Mouse (Mus musculus): Measurements from ENCODE around the gene Cln6. TPM values are rescaled to one million over a fixed set of nuclear protein-coding genes. Genes with fewer than 3 reads are reported as not detected.
"Not testable (repeated sequence)": the region's sequence is repeated elsewhere in the genome, so short reads cannot be mapped to it uniquely, and the experiment has no call there.

Cln6 gene
- polyA plus RNA-seq, 1 experiment from 2014 or later: 19.1 TPM

GRCm38 (mm10) chr9:62860866-62861265, 22.3 kb downstream of the Cln6 start:
- Histone ChIP-seq H3K9me3 (ENCODE audit: low read length) (no peaks in the 10 kb centered on the region), H3K9ac (replicated peaks; ENCODE audit: low read depth) (no peak overlapping the region), H3K4me1 (ENCODE audit: insufficient read depth, low read depth, low read length) (peaks cover 14% of the 10 kb centered on the region; the same call in 1 of the 2 replicates), H3K4me3 (ENCODE audit: low read depth, low read length) (no peak overlapping the region), H3K27me3 (replicated peaks; ENCODE audit: insufficient read depth, low read length) (no peaks in the 10 kb centered on the region), H3K27ac (ENCODE audit: low read length) (no peak overlapping the region), H3K4me2 (replicated peaks; ENCODE audit: low read depth, low read length) (no peak overlapping the region), H3K36me3 (ENCODE audit: insufficient read depth, low read length) (no peaks in the 10 kb centered on the region)
- ATAC-seq (no peak), DNase-seq (ENCODE audit: low spot score) (no peak)
- WGBS: 74% methylated on average over 4 of the region's 4 CpGs
- TF ChIP-seq CTCF (IDR thresholded peaks at IDR 0.05): no peak
- no peak for TF ChIP-seq EP300 (IDR thresholded peaks at IDR 0.05)

- H3K4me1 ChIP-seq (ENCODE audit: insufficient read depth, low read depth, low read length); H3K27me3 ChIP-seq (replicated peaks; ENCODE audit: insufficient read depth, low read length); H3K4me2 ChIP-seq (replicated peaks; ENCODE audit: low read depth, low read length); H3K4me3 ChIP-seq (ENCODE audit: low read depth, low read length); DNase-seq (ENCODE audit: low spot score); H3K9ac ChIP-seq (replicated peaks; ENCODE audit: low read depth); H3K9me3 ChIP-seq (ENCODE audit: low read length); H3K27ac ChIP-seq (ENCODE audit: low read length); ATAC-seq; H3K36me3 ChIP-seq (ENCODE audit: insufficient read depth, low read length): not testable (repeated sequence)
- 81% methylated on average over 4 of the region's 4 CpGs for WGBS
Observed at GRCm38 (mm10) chr9:62869236-62869635, 30.7 kb downstream of the Cln6 start.

- no peak overlapping the region for H3K4me2 ChIP-seq (replicated peaks; ENCODE audit: low read depth, low read length)
- TF ChIP-seq EP300 (IDR thresholded peaks at IDR 0.05) (no peak), CTCF (IDR thresholded peaks at IDR 0.05) (no peak)
- ATAC-seq (no peak), DNase-seq (ENCODE audit: low spot score) (no peak)
- no peak overlapping the region for H3K4me3 ChIP-seq (ENCODE audit: low read depth, low read length)
- no peaks in the 10 kb centered on the region for H3K27me3 ChIP-seq (replicated peaks; ENCODE audit: insufficient read depth, low read length)
- no peaks in the 10 kb centered on the region for H3K4me1 ChIP-seq (ENCODE audit: insufficient read depth, low read depth, low read length)
- H3K27ac ChIP-seq (ENCODE audit: low read length): no peak overlapping the region
- no peaks in the 10 kb centered on the region for H3K36me3 ChIP-seq (ENCODE audit: insufficient read depth, low read length)
- H3K9ac ChIP-seq (replicated peaks; ENCODE audit: low read depth): no peak overlapping the region
- H3K9me3 ChIP-seq (ENCODE audit: low read length): no peaks in the 10 kb centered on the region
Observed at GRCm38 (mm10) chr9:62870728-62871127, 32.1 kb downstream of the Cln6 start.

- no peak for ATAC-seq
- no peak for DNase-seq (ENCODE audit: low spot score)
- no peak for TF ChIP-seq CTCF (IDR thresholded peaks at IDR 0.05)
- TF ChIP-seq EP300 (IDR thresholded peaks at IDR 0.05): no peak
- Histone ChIP-seq H3K9me3 (ENCODE audit: low read length) (no peaks in the 10 kb centered on the region), H3K36me3 (ENCODE audit: insufficient read depth, low read length) (peaks cover 6% of the 10 kb centered on the region; the same call in 1 of the 2 replicates), H3K27ac (ENCODE audit: low read length) (no peak overlapping the region), H3K4me1 (ENCODE audit: insufficient read depth, low read depth, low read length) (no peaks in the 10 kb centered on the region), H3K27me3 (replicated peaks; ENCODE audit: insufficient read depth, low read length) (no peaks in the 10 kb centered on the region), H3K4me2 (replicated peaks; ENCODE audit: low read depth, low read length) (no peak overlapping the region), H3K9ac (replicated peaks; ENCODE audit: low read depth) (no peak overlapping the region), H3K4me3 (ENCODE audit: low read depth, low read length) (no peak overlapping the region)
- 71% methylated on average over 7 of the region's 7 CpGs for WGBS
Observed at GRCm38 (mm10) chr9:62876966-62877616, 38.5 kb downstream of the Cln6 start.

- H3K4me1 ChIP-seq (ENCODE audit: insufficient read depth, low read depth, low read length): no peaks in the 10 kb centered on the region
- H3K9ac ChIP-seq (replicated peaks; ENCODE audit: low read depth): no peak overlapping the region
- no peaks in the 10 kb centered on the region for H3K9me3 ChIP-seq (ENCODE audit: low read length)
- TF ChIP-seq CTCF (IDR thresholded peaks at IDR 0.05) (no peak), EP300 (IDR thresholded peaks at IDR 0.05) (no peak)
- DNase-seq (ENCODE audit: low spot score) (peak; percentile 32), ATAC-seq (peak; percentile 57; the same call in 1 of the 2 replicates)
- H3K27me3 ChIP-seq (replicated peaks; ENCODE audit: insufficient read depth, low read length): no peaks in the 10 kb centered on the region
- no peak overlapping the region for H3K27ac ChIP-seq (ENCODE audit: low read length)
- no peak overlapping the region for H3K4me2 ChIP-seq (replicated peaks; ENCODE audit: low read depth, low read length)
- H3K4me3 ChIP-seq (ENCODE audit: low read depth, low read length): no peak overlapping the region
- peaks cover 6% of the 10 kb centered on the region for H3K36me3 ChIP-seq (ENCODE audit: insufficient read depth, low read length)
- 72% methylated on average over 2 of the region's 2 CpGs for WGBS
Observed at GRCm38 (mm10) chr9:62877825-62878224, 39.2 kb downstream of the Cln6 start.

- Histone ChIP-seq H3K27me3 (replicated peaks; ENCODE audit: insufficient read depth, low read length) (no peaks in the 10 kb centered on the region), H3K36me3 (ENCODE audit: insufficient read depth, low read length) (peaks cover 27% of the 10 kb centered on the region), H3K4me1 (ENCODE audit: insufficient read depth, low read depth, low read length) (no peaks in the 10 kb centered on the region), H3K9ac (replicated peaks; ENCODE audit: low read depth) (no peak overlapping the region), H3K27ac (ENCODE audit: low read length) (no peak overlapping the region), H3K4me2 (replicated peaks; ENCODE audit: low read depth, low read length) (no peak overlapping the region; the same call in 1 of the 2 replicates), H3K9me3 (ENCODE audit: low read length) (no peaks in the 10 kb centered on the region), H3K4me3 (ENCODE audit: low read depth, low read length) (no peak overlapping the region)
- DNase-seq (ENCODE audit: low spot score) (peak; percentile 75), ATAC-seq (peak; percentile 86)
- peak; percentile 55 for TF ChIP-seq CTCF (IDR thresholded peaks at IDR 0.05)
- no peak for TF ChIP-seq EP300 (IDR thresholded peaks at IDR 0.05)
- WGBS: 47% methylated on average over 12 of the region's 12 CpGs
Observed at GRCm38 (mm10) chr9:62881871-62882270, 43.3 kb downstream of the Cln6 start.
